Mouse (Mus musculus) forebrain, embryonic 16.5 days (tissue): ENCODE data around the gene Usp2. TPM values are rescaled to one million over a fixed set of nuclear protein-coding genes. Genes with fewer than 3 reads are reported as not detected.
A peak's percentile ranks its signal among the peaks of the same experiment; 100 is the strongest.

Experiments used
- ATAC-seq: fragments of 200-750 bp; cut with Nextera tagmentation; 2 replicates; pipeline ENCODE4 v1.8.0; 2017; ENCODE audit warnings: mild to moderate bottlenecking, moderate library complexity
- H3K27ac ChIP-seq: fragments of 300-500 bp; sonication (generic); 2 replicates; pipeline ENCODE4 v1.5.1; 2014; ENCODE audit warnings: low read length, control low read depth
- H3K27me3 ChIP-seq: fragments of 300-500 bp; sonication (generic); replicated peaks from 2 replicates; pipeline ENCODE4 v1.6.1; 2014; ENCODE audit warnings: low read length; ENCODE audit not compliant: control insufficient read depth, insufficient read depth
- H3K36me3 ChIP-seq: fragments of 300-500 bp; sonication (generic); 2 replicates; pipeline ENCODE4 v1.6.1; 2014; ENCODE audit not compliant: control insufficient read depth, insufficient read depth
- H3K4me1 ChIP-seq: fragments of 300-500 bp; sonication (generic); replicated peaks from 2 replicates; pipeline ENCODE4 v1.6.1; 2014; ENCODE audit warnings: low read length; ENCODE audit not compliant: control insufficient read depth, insufficient read depth
- H3K4me2 ChIP-seq: fragments of 300-500 bp; sonication (generic); 2 replicates; pipeline ENCODE4 v1.6.1; 2014; ENCODE audit warnings: mild to moderate bottlenecking, low read length, control low read depth
- H3K4me3 ChIP-seq: fragments of 300-500 bp; sonication (generic); replicated peaks from 2 replicates; pipeline ENCODE4 v1.5.1; 2014; ENCODE audit warnings: mild to moderate bottlenecking, low read length, control low read depth
- H3K9ac ChIP-seq: fragments of 300-500 bp; sonication (generic); replicated peaks from 2 replicates; pipeline ENCODE4 v1.6.1; 2014; ENCODE audit warnings: low read depth, low read length, control low read depth
- H3K9me3 ChIP-seq: fragments of 300-500 bp; sonication (generic); 2 replicates; pipeline ENCODE4 v1.6.1; 2016; ENCODE audit warnings: low read length; ENCODE audit not compliant: control insufficient read depth
- WGBS: fragments of 180-500 bp; shearing (Covaris S2); extraction: QIAGEN DNeasy Blood & Tissue Kit; methylation state at CpG from one replicate; pipeline ENCODE4 v1.1.7; 2014; 5-methylcytosine and 5-hydroxymethylcytosine counted together
- polyA plus RNA-seq: library from polyadenylated mRNA; unstranded; fragments of >200 nt; fragmentation: Nextera tagmentation; extraction: Ambion mirVana; gene quantifications from 2 replicates; pipeline ENCODE4 v1.2.1, GENCODE M21; 2015

Gene Usp2
- 13.6 and 13.7 TPM in 2 replicates for polyA plus RNA-seq

GRCm38 (mm10) chr9:44066785-44067225 is at the start of gene Usp2:
Gene Usp2 (plus strand): TSS chr9:44067021.
- no peak within 1 kb of the TSS for H3K27ac ChIP-seq

DNA sequence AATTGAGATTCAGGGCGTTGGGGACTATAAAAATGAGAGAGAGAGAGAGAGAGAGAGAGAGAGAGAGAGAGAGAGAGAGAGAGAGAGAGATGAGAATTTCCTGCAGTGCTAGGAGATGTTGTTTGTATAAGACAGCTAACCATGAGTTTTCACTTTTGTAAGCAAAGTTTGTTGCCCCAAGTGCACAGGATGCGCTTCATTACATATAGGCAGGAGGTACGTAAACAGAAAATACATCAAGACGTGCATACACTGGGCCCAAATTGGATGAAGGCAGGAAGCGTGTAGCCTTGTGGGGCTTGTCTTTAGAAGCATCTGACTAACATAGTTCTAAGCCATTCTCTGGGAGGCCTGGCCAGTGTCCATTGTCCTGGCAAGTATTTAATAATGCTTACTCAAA is 49.0 kb upstream of the Usp2 start:
- WGBS, result 83% methylated on average over 5 of the region's 5 CpGs
- no peaks in the 10 kb centered on the region for H3K27me3 ChIP-seq
- H3K9ac ChIP-seq, result no peak overlapping the region
- no peaks in the 10 kb centered on the region for H3K36me3 ChIP-seq
- H3K4me3 ChIP-seq, result no peak overlapping the region
- H3K4me1 ChIP-seq, result peaks cover 9% of the 10 kb centered on the region
- H3K4me2 ChIP-seq, result no peak overlapping the region
- H3K9me3 ChIP-seq, result no peaks in the 10 kb centered on the region
- no peak for ATAC-seq
- no peak overlapping the region for H3K27ac ChIP-seq

More at GRCm38 (mm10) chr9:44066785-44067225, at the start of gene Usp2:
- WGBS, result under 1% methylated on average over 38 of the region's 38 CpGs
- peak within 1 kb of the TSS; percentile 57 for H3K4me3 ChIP-seq
- peak within 1 kb of the TSS; percentile 90 for H3K4me2 ChIP-seq
- no peaks in the 10 kb centered on the region for H3K9me3 ChIP-seq
- peaks cover 9% of the 10 kb centered on the region for H3K4me1 ChIP-seq
- H3K36me3 ChIP-seq, result no peaks in the 10 kb centered on the region
- H3K9ac ChIP-seq, result peak within 1 kb of the TSS; percentile 59
- ATAC-seq, result peak; percentile 98
- no peaks in the 10 kb centered on the region for H3K27me3 ChIP-seq

DNA sequence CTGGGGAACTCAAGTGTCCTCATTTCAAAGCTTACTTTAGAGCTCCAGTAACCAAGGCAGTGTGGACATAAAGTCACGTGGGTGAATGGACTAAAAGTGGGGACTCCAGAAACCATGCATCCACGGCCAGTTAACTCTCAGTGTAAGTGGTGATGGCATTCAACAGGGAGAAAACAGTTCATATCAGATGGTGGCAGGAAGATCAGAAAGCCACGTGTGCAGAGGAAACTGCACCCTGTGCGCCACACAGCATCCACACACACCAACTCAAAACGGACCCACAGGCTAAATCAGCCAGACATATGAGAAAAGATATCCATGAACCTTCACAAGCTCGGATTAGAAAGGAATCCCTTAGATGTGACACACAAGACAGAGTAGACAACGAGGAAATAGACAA is 46.8 kb upstream of the Usp2 start:
- Histone ChIP-seq H3K27ac (no peak overlapping the region), H3K9me3 (no peaks in the 10 kb centered on the region), H3K9ac (no peak overlapping the region), H3K4me3 (no peak overlapping the region), H3K27me3 (no peaks in the 10 kb centered on the region), H3K4me2 (no peak overlapping the region), H3K4me1 (peaks cover 4% of the 10 kb centered on the region; the same call in 1 of the 2 replicates), H3K36me3 (no peaks in the 10 kb centered on the region)
- 87% methylated on average over 7 of the region's 7 CpGs for WGBS
- ATAC-seq, result no peak

GRCm38 (mm10) chr9:44022100-44022847 is 44.5 kb upstream of the Usp2 start:
- Histone ChIP-seq H3K4me2 (no peak overlapping the region), H3K9ac (no peak overlapping the region), H3K4me3 (no peak overlapping the region), H3K9me3 (no peaks in the 10 kb centered on the region), H3K4me1 (no peaks in the 10 kb centered on the region), H3K36me3 (no peaks in the 10 kb centered on the region), H3K27me3 (no peaks in the 10 kb centered on the region), H3K27ac (no peak overlapping the region)
- no peak for ATAC-seq
- WGBS, result 74% methylated on average over 8 of the region's 8 CpGs

DNA sequence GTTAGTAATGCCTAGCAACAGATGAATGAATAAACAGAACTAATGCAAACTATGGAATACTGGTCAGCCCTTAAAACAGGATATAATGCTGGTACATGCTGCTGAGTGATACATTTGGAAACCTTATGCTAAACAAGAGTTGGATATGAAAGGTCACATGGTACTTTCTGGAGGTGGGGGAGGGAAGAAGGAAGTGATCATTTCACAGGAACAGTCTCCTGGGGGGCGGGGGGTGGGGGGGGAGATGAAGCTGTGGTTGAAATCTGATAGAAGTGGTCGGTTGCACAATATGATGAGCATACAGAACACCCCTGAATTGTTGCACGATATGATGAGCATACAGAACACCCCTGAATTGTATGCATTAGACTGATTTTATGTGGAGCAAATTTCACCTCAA is 42.7 kb upstream of the Usp2 start:
- H3K27me3 ChIP-seq, result no peaks in the 10 kb centered on the region
- H3K4me1 ChIP-seq, result no peaks in the 10 kb centered on the region
- 77% methylated on average over 3 of the region's 3 CpGs for WGBS
- H3K9me3 ChIP-seq, result no peaks in the 10 kb centered on the region
- H3K4me3 ChIP-seq, result no peak overlapping the region
- H3K9ac ChIP-seq, result no peak overlapping the region
- ATAC-seq, result no peak
- no peaks in the 10 kb centered on the region for H3K36me3 ChIP-seq
- no peak overlapping the region for H3K4me2 ChIP-seq
- no peak overlapping the region for H3K27ac ChIP-seq

DNA sequence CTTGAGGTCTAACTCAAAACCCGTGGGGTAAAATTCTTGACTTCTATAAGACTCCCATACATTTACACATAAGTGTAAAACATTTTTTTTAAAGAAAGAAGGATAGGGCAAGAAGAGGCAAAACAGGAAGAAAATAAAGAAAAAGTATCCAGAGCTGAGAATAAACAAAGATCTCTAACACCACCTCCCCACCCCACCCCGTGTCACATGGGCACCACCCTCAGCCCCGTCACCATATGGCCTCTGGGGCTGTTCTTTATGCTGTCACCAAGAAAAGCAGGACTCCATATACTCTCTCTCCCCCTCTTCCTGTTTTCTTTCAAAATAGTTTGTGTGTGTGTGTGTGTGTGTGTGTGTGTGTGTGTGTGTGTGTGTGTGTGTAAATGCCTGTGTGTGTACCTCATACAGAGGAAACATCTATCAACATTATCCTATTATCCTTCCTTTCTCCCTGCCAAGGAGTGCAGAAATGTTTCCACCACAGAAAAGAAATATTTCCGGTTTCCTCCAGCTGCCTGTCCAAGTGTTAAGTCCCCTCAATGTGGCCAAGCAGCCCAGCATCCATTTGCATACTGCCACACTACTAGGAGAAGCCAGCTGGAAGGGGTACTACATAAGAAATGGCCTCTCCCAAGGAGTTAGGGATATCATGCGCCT is 37.1 kb upstream of the Usp2 start:
- H3K4me2 ChIP-seq, result no peak overlapping the region
- H3K27ac ChIP-seq, result no peak overlapping the region
- no peaks in the 10 kb centered on the region for H3K4me1 ChIP-seq
- no peak for ATAC-seq
- no peaks in the 10 kb centered on the region for H3K27me3 ChIP-seq
- WGBS, result 66% methylated on average over 5 of the region's 5 CpGs
- no peaks in the 10 kb centered on the region for H3K9me3 ChIP-seq
- H3K9ac ChIP-seq, result no peak overlapping the region
- no peaks in the 10 kb centered on the region for H3K36me3 ChIP-seq
- no peak overlapping the region for H3K4me3 ChIP-seq

- Histone ChIP-seq H3K27ac (no peak overlapping the region), H3K36me3 (no peaks in the 10 kb centered on the region), H3K4me3 (no peak overlapping the region), H3K9ac (no peak overlapping the region), H3K27me3 (no peaks in the 10 kb centered on the region), H3K9me3 (no peaks in the 10 kb centered on the region), H3K4me1 (no peaks in the 10 kb centered on the region), H3K4me2 (no peak overlapping the region)
- no peak for ATAC-seq
- 93% methylated on average over 4 of the region's 4 CpGs for WGBS
Observed at GRCm38 (mm10) chr9:44030646-44031045, 36.2 kb upstream of the Usp2 start.

GRCm38 (mm10) chr9:44031079-44031478 is 35.7 kb upstream of the Usp2 start:
- no peak for ATAC-seq
- WGBS, result 88% methylated on average over 5 of the region's 5 CpGs

DNA sequence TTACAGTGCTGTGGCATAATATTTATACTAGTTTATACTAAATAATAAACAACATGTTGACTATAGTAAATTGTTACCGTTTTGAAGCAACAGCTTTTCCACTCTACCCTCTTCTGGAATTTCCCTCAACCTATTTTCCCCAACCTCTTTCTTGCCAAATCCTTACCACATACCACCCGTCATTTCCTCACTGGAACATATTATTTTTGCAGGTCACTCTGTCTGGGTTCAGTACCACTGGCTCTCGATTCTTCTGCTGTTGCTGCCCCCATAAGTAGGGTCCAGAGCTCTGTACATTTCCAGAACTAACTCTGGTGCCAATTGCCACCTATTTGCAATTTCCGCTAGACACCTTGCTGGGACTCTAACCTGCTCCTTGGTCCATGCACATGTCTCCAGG is 34.9 kb upstream of the Usp2 start:
- 87% methylated on average over 4 of the region's 4 CpGs for WGBS
- no peak overlapping the region for H3K4me3 ChIP-seq
- no peak overlapping the region for H3K27ac ChIP-seq
- H3K4me2 ChIP-seq, result no peak overlapping the region
- no peak overlapping the region for H3K9ac ChIP-seq
- no peaks in the 10 kb centered on the region for H3K4me1 ChIP-seq
- ATAC-seq, result no peak
- H3K27me3 ChIP-seq, result no peaks in the 10 kb centered on the region
- H3K36me3 ChIP-seq, result no peaks in the 10 kb centered on the region
- no peaks in the 10 kb centered on the region for H3K9me3 ChIP-seq

More at GRCm38 (mm10) chr9:44031079-44031478, 35.7 kb upstream of the Usp2 start:
- Histone ChIP-seq H3K36me3 (no peaks in the 10 kb centered on the region), H3K9ac (no peak overlapping the region), H3K4me3 (no peak overlapping the region), H3K27ac (no peak overlapping the region), H3K4me1 (no peaks in the 10 kb centered on the region), H3K27me3 (no peaks in the 10 kb centered on the region), H3K4me2 (no peak overlapping the region), H3K9me3 (no peaks in the 10 kb centered on the region)
